Mouse (Mus musculus): ENCODE data around the gene Papss2. TPM values are rescaled to one million over a fixed set of nuclear protein-coding genes. Genes with fewer than 3 reads are reported as not detected.
A peak's percentile ranks its signal among the peaks of the same experiment; 100 is the strongest.

Gene Papss2
- polyA plus RNA-seq, 1 experiment: 168 TPM

DNA sequence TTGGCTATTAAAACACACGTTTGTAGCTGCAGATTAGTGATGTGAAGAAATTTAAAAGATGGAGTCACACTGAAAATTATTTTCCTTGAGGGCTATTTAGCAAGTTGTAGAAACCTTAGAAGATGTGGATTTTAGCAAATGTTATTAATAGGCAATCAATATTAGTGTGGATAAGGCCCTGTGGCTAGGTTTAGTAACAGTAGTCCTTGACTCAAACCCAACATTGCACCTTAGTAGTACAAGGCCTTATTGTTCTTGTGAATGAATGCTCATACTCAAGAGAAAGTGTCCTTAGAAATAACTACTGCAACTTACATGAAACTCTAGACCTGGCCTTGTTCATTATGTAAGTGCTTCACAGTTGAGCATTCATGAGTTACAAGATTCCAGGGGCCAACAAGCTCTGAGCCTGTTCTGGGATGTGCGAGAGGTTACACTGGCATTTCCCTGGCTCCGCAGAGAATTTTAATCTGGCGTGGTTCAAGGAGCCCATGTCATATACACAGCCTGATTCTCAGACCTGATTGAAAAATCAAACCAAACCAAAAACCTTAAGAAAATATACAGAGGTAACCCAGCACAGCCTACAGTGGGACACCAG is 10.7 kb downstream of the Papss2 start:
- Histone ChIP-seq H3K36me3 (ENCODE audit: control insufficient read depth, insufficient read depth, low read length) (no peaks in the 10 kb centered on the region), H3K27me3 (replicated peaks; ENCODE audit: control insufficient read depth, insufficient read depth, low read length) (no peaks in the 10 kb centered on the region), H3K27ac (ENCODE audit: insufficient read depth, low read depth, low read length) (peak overlapping the region; percentile 88), H3K4me3 (ENCODE audit: insufficient read depth, low read depth, low read length) (no peak overlapping the region), H3K4me1 (ENCODE audit: control insufficient read depth, insufficient read depth, low read length) (peaks cover 20% of the 10 kb centered on the region)
- WGBS: 54% methylated on average over 4 of the region's 4 CpGs
- peak; percentile 72 for DNase-seq
- TF ChIP-seq CTCF (conservative IDR thresholded peaks at IDR 0.05; ENCODE audit: insufficient read depth, insufficient read length, low read depth, low read length) (no peak), POLR2A (IDR thresholded peaks at IDR 0.05; ENCODE audit: low read depth, low read length) (no peak)

DNA sequence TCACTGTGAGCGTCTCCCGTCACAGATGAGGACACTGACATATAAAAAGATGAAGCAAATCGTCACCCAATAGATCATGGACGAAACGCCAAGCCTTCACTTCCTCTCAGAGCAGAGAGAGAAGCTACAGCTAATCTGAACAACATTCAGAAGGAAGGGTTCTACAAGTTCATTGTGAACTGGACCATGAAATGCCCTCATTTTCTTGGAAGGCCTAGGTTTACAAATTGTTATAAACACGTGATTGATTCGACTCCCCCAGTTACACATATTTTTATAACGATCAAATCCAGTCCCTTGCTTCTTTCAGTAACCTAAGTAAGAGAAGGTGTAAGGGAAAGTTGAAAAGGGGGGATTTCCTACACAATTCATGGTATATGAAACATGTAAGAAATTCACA is 11.4 kb downstream of the Papss2 start:
- WGBS: 44% methylated on average over 8 of the region's 8 CpGs
- Histone ChIP-seq H3K4me3 (ENCODE audit: insufficient read depth, low read depth, low read length) (no peak overlapping the region), H3K4me1 (ENCODE audit: control insufficient read depth, insufficient read depth, low read length) (peaks cover 17% of the 10 kb centered on the region), H3K27ac (ENCODE audit: insufficient read depth, low read depth, low read length) (peak overlapping the region; percentile 88), H3K36me3 (ENCODE audit: control insufficient read depth, insufficient read depth, low read length) (no peaks in the 10 kb centered on the region), H3K27me3 (replicated peaks; ENCODE audit: control insufficient read depth, insufficient read depth, low read length) (no peaks in the 10 kb centered on the region)
- DNase-seq: peak; percentile 84
- TF ChIP-seq POLR2A (IDR thresholded peaks at IDR 0.05; ENCODE audit: low read depth, low read length): no peak
- TF ChIP-seq CTCF (conservative IDR thresholded peaks at IDR 0.05; ENCODE audit: insufficient read depth, insufficient read length, low read depth, low read length): no peak

DNA sequence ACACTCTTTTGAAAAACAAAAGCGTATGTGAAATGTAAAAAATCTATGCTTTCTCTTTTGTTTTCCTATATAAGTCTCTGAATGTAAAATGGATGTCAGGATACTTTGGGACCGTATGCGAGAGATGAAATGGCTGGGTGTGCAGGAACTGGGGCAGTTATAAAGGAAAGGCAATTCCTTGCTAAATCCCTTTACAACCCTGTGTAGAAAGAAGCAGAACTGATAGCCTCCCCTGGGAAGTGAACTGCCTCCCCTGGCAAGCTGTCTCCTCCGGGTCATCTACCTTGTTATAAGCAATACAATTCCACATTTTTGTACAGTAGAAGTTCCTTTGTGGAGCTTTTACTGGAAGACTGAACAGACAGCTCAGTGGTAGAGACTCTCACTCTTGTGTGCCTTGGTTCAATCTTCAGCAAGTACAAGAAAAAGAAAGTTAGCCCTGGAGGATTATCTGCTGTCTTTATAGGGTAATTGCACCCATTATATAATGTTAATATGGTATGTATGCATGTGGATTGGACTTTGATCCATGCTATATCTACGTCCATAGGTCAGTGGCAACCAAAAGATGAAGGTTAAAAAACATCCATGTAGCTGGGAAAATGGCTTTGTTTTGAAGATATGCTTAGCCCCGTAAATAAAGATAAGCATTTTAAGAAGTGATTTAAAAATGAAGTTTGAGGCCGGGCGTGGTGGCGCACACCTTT is 15.9 kb downstream of the Papss2 start:
- Histone ChIP-seq H3K27me3 (replicated peaks; ENCODE audit: control insufficient read depth, insufficient read depth, low read length) (no peaks in the 10 kb centered on the region), H3K4me1 (ENCODE audit: control insufficient read depth, insufficient read depth, low read length) (peaks cover 16% of the 10 kb centered on the region), H3K27ac (ENCODE audit: insufficient read depth, low read depth, low read length) (no peak overlapping the region; the same call in 1 of the 2 replicates), H3K36me3 (ENCODE audit: control insufficient read depth, insufficient read depth, low read length) (no peaks in the 10 kb centered on the region), H3K4me3 (ENCODE audit: insufficient read depth, low read depth, low read length) (no peak overlapping the region)
- TF ChIP-seq POLR2A (IDR thresholded peaks at IDR 0.05; ENCODE audit: low read depth, low read length) (no peak), CTCF (conservative IDR thresholded peaks at IDR 0.05; ENCODE audit: insufficient read depth, insufficient read length, low read depth, low read length) (no peak)
- DNase-seq: no peak
- WGBS: 89% methylated on average over 9 of the region's 9 CpGs

- Histone ChIP-seq H3K4me3 (ENCODE audit: insufficient read depth, low read depth, low read length) (no peak overlapping the region), H3K27ac (ENCODE audit: insufficient read depth, low read depth, low read length) (peak overlapping the region; percentile 40), H3K4me1 (ENCODE audit: control insufficient read depth, insufficient read depth, low read length) (peaks cover 11% of the 10 kb centered on the region), H3K27me3 (replicated peaks; ENCODE audit: control insufficient read depth, insufficient read depth, low read length) (no peaks in the 10 kb centered on the region), H3K36me3 (ENCODE audit: control insufficient read depth, insufficient read depth, low read length) (no peaks in the 10 kb centered on the region)
- TF ChIP-seq POLR2A (IDR thresholded peaks at IDR 0.05; ENCODE audit: low read depth, low read length) (no peak), CTCF (conservative IDR thresholded peaks at IDR 0.05; ENCODE audit: insufficient read depth, insufficient read length, low read depth, low read length) (no peak)
- DNase-seq: peak; percentile 72
- 58% methylated on average over 12 of the region's 12 CpGs for WGBS
Measured at GRCm38 (mm10) chr19:32614046-32614771, 18.6 kb downstream of the Papss2 start.

GRCm38 (mm10) chr19:32614772-32615099 is 19.1 kb downstream of the Papss2 start:
- TF ChIP-seq CTCF (conservative IDR thresholded peaks at IDR 0.05; ENCODE audit: insufficient read depth, insufficient read length, low read depth, low read length) (no peak), POLR2A (IDR thresholded peaks at IDR 0.05; ENCODE audit: low read depth, low read length) (no peak)
- Histone ChIP-seq H3K4me1 (ENCODE audit: control insufficient read depth, insufficient read depth, low read length) (peaks cover 13% of the 10 kb centered on the region), H3K27me3 (replicated peaks; ENCODE audit: control insufficient read depth, insufficient read depth, low read length) (no peaks in the 10 kb centered on the region), H3K27ac (ENCODE audit: insufficient read depth, low read depth, low read length) (0 out of 2 replicates have a peak overlapping the region, but pooled peaks have one; percentile 9), H3K4me3 (ENCODE audit: insufficient read depth, low read depth, low read length) (no peak overlapping the region), H3K36me3 (ENCODE audit: control insufficient read depth, insufficient read depth, low read length) (no peaks in the 10 kb centered on the region)
- no peak for DNase-seq
- 67% methylated on average over 2 of the region's 2 CpGs for WGBS

GRCm38 (mm10) chr19:32616646-32617045 is 21.1 kb downstream of the Papss2 start:
- Histone ChIP-seq H3K4me1 (ENCODE audit: control insufficient read depth, insufficient read depth, low read length) (peaks cover 16% of the 10 kb centered on the region), H3K27me3 (replicated peaks; ENCODE audit: control insufficient read depth, insufficient read depth, low read length) (no peaks in the 10 kb centered on the region), H3K4me3 (ENCODE audit: insufficient read depth, low read depth, low read length) (no peak overlapping the region), H3K27ac (ENCODE audit: insufficient read depth, low read depth, low read length) (no peak overlapping the region), H3K36me3 (ENCODE audit: control insufficient read depth, insufficient read depth, low read length) (no peaks in the 10 kb centered on the region)
- TF ChIP-seq CTCF (conservative IDR thresholded peaks at IDR 0.05; ENCODE audit: insufficient read depth, insufficient read length, low read depth, low read length) (no peak), POLR2A (IDR thresholded peaks at IDR 0.05; ENCODE audit: low read depth, low read length) (no peak)
- DNase-seq: no peak
- WGBS: 92% methylated on average over 7 of the region's 7 CpGs

DNA sequence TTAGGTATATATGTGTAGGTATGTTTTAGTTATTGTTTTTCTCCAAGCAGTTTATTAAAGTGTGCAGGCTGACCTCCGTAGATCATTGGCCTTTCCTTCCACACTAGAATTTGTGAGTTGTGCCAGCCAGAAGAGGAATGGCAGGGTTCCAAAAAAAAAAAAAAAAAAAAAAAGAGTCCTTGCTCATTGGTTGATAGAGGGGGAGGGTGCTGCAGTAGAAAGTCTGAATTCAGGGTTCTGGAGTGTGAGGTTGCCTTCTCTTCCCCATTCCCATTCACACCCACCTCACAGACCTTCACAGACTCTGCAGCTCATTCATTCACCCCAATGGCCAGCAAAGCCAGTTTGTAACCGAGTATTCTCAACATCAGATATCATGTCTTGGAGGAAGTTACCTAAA is 24.1 kb downstream of the Papss2 start:
- Histone ChIP-seq H3K4me1 (ENCODE audit: control insufficient read depth, insufficient read depth, low read length) (peaks cover 13% of the 10 kb centered on the region), H3K4me3 (ENCODE audit: insufficient read depth, low read depth, low read length) (peak overlapping the region; percentile 28), H3K27ac (ENCODE audit: insufficient read depth, low read depth, low read length) (peak overlapping the region; percentile 82), H3K27me3 (replicated peaks; ENCODE audit: control insufficient read depth, insufficient read depth, low read length) (no peaks in the 10 kb centered on the region), H3K36me3 (ENCODE audit: control insufficient read depth, insufficient read depth, low read length) (no peaks in the 10 kb centered on the region)
- peak; percentile 85 for DNase-seq
- WGBS: 35% methylated on average over 2 of the region's 2 CpGs
- TF ChIP-seq CTCF (conservative IDR thresholded peaks at IDR 0.05; ENCODE audit: insufficient read depth, insufficient read length, low read depth, low read length): no peak
- no peak for TF ChIP-seq POLR2A (IDR thresholded peaks at IDR 0.05; ENCODE audit: low read depth, low read length)
